Mouse (Mus musculus) adrenal gland, postnatal 36 days (tissue): ENCODE measurements around the gene Kmt5c. TPM values are rescaled to one million over a fixed set of nuclear protein-coding genes. Genes with fewer than 3 reads are reported as not detected.

Experiments
- DNase-seq, 2 experiments: peaks; one replicate each; pipeline ENCODE4 v3.0.0; 2021; ENCODE audit warnings: mixed read lengths in 1 of 2
- long read RNA-seq, 2 experiments: library from polyadenylated mRNA; stranded (forward); transcript quantifications; one replicate each; pipeline ENCODE4 v2.0.0; 2021; ENCODE audit warnings: borderline sequencing depth in 2 of 2
- total RNA-seq, 2 experiments: library from RNA; stranded (reverse); gene quantifications; 2 replicates each; pipeline ENCODE4 v1.2.3; 2021

Gene Kmt5c
- total RNA-seq, result 10 to 100 TPM; 30.5 to 34.6 TPM
- long read RNA-seq, experiment 1, transcript Kmt5c-203 (9 exons, 2,177 nt), result major isoform, 7 of 21 reads
- long read RNA-seq, experiment 1, partial matches to known transcripts, result 11 of 21 reads
- long read RNA-seq, experiment 1, other reads (novel, unspliced or antisense), result 3 of 21 reads
- long read RNA-seq, experiment 2, partial matches to known transcripts, result 2 of 10 reads
- long read RNA-seq, experiment 2, other reads (novel, unspliced or antisense), result 4 of 10 reads

- peak; percentile 96 to 97 for DNase-seq
These were observed at the start of gene Kmt5c for GRCm38 (mm10) chr7:4739544-4740275. Kmt5c (plus strand) TSS chr7:4740115.

GRCm38 (mm10) chr7:4690387-4690786, 49.5 kb upstream of the Kmt5c start, which contains the start of gene Brsk1:
Brsk1 (plus strand) TSS chr7:4690604.
- DNase-seq, result peak; percentile 61 to 80

DNA sequence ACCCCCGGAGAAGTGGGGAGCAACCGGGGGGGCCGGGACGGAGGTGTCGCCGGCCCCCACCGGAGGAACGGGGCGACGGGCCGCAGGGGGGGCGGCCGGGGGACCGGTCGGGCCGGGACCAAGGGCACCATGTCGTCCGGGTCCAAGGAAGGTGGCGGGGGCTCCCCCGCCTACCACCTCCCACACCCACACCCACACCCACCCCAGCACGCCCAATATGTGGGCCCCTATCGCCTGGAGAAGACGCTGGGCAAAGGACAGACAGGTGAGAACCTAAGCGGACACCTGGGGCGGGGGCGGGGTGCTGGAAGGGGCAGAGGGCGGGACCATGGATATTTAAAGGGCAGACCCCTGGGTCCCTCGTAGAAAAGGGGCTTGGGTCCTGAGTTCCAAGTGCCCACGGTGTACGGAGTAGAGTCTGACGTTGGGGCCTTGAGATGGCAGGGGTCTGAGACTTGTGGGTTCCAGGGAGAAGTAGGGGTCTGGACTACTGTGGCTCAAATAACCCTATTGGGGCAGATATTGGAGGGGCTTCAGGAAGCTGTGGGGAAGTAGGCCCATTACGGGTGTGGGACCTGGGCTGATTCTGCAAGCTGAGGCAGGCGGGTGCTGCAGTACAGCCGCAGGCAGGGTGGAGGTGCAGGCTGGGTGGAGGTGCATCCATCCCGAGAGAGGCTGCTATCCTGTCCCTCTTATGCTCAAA, 48.8 kb upstream of the Kmt5c start:
- DNase-seq, result no peak

DNA sequence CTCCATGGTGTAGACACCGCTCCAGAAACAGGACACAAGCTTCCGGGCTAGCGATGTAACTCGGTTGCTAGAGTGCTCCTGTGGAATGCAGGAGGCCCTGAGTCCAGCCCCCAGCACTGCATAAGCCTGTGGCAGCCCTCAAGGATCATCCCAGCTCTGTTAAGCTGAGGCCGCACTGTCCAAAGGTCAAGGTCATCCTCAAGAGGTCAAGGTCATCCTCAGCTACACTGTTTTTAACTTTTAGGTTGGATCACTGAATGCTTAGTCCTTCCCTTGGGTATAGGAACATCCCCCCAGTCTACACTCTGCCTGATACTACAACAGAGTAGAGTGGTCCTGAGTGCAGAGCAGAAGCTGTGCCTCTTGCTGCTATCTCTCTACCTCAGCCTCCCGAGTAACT, 46.9 kb upstream of the Kmt5c start:
- DNase-seq, result no peak

- no peak for DNase-seq
These were observed 37.6 kb upstream of the Kmt5c start for GRCm38 (mm10) chr7:4702334-4702733.

GRCm38 (mm10) chr7:4703195-4703594, 36.7 kb upstream of the Kmt5c start:
- no peak for DNase-seq

GRCm38 (mm10) chr7:4705098-4705497, 34.8 kb upstream of the Kmt5c start:
- DNase-seq, result peak; percentile 41 to 59

GRCm38 (mm10) chr7:4712594-4712993, 27.3 kb upstream of the Kmt5c start:
- DNase-seq, result no peak

DNA sequence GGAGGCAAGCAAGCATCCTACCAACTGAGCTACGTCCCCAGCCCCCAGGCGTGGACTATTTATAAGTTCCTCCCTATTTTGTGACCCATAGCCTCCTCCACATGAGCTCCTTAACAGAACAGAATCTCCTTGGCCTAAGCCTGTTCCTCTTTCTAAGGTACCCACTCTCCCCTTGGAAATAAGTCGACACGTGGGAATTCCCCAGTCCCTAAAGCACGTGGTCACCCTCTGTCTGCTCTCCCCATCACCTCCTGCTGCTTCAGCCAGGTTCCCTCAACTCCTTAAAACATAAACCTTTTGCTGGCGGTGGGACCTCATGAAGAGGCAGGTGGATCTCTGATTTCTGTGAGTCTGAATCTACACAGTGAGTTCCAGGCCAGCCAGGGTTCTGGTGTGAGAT, 23.0 kb upstream of the Kmt5c start:
- DNase-seq, result no peak

- DNase-seq, result no peak
These were observed 20.6 kb upstream of the Kmt5c start for GRCm38 (mm10) chr7:4719276-4719675.

DNA sequence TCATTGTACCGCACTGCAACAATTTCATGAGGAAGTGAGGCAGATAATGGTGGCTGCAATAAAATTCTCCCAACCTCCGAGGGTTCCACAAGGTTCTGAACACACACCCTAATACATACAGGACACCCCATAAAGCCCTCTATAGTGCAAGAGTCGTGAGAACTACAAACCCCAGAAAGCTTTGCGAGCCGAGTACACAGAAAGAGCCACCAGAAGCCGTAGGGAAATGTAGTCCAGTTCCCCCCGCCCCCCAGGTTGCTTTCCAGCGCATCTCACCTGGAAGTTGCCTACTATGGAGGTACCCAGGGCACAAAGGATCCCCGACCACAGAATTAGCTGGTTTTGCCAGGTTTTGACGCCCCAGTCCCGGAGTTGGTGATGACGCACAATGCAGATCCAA, 16.4 kb upstream of the Kmt5c start:
- DNase-seq, result peak in 1 of 2 experiments; percentile 36

DNA sequence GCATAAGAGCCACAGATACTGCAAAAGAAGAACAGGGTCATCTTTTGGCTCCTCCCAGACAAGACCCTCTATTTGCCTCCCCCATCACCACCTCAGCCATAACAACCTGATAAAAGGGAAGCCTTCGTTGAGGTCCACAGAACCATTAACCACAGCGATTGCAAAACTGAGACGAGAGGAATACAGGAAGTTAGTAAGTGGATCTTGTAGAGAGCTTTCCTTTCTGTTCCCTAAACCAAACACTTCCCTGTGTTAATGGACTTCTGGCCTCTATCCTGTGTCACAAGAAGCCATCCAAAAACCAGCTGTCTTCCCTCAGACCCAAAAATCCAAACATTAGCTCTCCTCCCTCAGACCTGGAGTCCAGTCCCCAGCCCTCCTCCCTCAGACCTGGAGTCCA, 15.6 kb upstream of the Kmt5c start:
- DNase-seq, result no peak

GRCm38 (mm10) chr7:4725169-4725568, 14.7 kb upstream of the Kmt5c start, which contains the start of gene Tmem150b:
Tmem150b (minus strand) TSS chr7:4725249.
- DNase-seq, result no peak

DNA sequence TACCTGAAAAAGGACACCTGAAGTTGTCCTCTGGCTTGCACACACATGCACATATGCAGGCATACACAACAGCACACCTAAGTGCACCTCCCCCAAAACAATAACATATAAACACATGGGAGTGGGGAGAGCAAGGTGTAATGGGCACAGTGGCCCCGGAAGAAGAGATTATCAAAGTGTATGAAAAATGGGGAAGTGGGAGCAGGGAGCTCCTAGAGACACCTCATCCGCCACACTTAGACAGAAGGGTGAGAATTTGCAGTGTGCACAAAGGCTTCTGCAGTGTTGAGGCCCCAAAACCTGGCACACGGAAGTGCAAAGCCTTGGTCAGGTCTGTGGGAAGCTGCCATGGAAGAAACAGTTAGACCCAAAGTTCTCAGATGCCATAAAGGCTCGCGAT, 8.8 kb upstream of the Kmt5c start:
- no peak for DNase-seq

- peak; percentile 40 to 44 for DNase-seq
These were observed 6.9 kb upstream of the Kmt5c start for GRCm38 (mm10) chr7:4732968-4733392.

DNA sequence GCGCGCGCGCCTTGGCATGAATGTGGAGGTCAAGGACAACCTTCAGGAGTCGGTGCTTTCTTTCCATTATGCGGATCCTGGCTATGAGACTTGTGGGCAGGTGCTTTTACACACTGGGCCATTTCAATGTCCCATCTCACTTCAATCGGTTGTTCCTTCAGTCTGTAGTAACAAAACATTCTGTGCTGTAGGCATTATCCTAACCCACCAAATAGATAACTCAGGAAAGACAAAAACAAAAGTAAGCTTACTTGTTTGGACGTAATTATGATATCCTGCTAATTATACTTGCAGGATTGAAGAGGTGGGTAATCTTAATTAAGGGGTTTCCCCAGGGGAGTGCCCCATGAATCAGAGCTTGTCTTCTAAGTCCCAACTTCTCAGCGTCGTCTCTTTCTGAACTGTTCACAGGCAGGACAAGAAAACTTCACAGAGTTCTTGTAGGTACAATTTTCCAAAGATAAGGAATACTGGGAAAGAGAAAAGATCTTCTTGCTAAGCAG, 823 bp upstream of the Kmt5c start:
- peak in 1 of 2 experiments; percentile 25 for DNase-seq

DNA sequence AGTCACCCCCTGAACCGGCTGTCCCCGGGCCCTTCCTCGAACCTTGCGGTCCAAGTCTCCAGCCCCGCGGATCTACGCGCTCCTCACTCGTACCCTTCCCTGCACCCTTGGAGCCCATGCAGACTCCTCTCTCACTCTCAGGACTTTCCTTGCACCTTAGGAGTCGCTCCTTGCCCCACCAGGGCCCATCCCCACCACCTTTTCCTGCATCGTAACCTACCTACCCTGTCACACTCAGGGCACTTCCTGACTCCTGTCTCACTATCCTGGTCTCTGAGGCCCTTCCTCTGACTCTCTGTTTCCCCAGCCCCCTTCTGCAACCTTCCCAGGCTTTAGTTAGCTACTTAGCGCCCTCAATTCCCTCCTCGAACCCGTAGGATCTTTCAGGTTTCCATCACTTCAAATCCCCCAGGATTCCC, 403 bp downstream of the Kmt5c start:
- DNase-seq, result no peak

- DNase-seq, result peak; percentile 66 to 74
These were observed 1.2 kb downstream of the Kmt5c start for GRCm38 (mm10) chr7:4741151-4741550.

DNA sequence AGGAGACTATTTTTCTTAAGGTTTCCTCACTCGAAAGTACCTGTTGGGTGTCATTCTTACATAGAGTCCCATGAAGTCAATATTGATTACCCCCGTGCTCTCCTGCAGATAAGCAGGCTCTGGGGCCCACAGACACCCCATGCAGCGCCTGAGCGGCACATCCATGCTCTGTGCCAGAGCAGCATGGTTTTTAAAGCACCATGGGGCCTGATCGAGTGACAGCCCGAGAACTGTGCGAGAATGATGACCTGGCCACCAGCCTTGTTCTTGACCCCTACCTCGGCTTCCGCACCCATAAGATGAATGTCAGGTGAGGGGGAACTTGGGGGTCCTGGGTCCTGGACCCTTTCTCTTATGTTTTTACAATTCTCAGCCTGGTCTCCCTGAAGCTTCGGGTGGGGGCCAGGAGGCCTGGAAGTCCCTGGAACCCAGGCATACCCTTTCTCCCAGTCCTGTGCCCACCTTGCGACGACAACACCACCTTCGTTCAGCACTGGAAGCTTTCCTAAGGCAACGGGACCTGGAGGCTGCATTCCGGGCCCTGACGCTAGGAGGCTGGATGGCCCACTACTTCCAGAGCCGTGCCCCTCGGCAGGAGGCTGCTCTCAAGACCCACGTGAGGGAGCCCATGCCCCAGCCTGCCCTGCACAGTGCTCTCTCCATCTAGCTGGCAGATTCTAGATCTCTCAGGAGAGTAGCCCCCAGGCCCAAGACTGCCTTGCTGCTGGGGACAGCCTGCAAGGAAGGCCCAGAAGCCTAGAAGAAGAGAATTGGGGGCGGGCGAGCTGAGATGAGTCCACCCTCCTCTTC, 2.0 kb downstream of the Kmt5c start:
- no peak for DNase-seq

DNA sequence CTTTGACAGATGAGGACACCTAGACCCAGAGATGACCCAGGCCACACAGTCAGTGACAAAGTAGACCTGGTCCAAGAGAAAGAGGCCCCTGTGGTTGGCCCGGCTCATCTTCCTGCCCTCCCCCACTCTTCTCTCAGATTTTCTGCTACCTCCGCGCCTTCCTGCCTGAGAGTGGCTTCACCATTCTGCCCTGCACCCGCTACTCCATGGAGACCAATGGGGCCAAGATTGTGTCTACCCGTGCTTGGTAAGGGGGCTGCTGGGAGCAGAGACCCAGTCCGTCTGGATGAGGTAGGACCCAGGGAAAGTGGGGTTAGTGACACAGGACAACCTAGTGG, 2.5 kb downstream of the Kmt5c start:
- no peak for DNase-seq

DNA sequence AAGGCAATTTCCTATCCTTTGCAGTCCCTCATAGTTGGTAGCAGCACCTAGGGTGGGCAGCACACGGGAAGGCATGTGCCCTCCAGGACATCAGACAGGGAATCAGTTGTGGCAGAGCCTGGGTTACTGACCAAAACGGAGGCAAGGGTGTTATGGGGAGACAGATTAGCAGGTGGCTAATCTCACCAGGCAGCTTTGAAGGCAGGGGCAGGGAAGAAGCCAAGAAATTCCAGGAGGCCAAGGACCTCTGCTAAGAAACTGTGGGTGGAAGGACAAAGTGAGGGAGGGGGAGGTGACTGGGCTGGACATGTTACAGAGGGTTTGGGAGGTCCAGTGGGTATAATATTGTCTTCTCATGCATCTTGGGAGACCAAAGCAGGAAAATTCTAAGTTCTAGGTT, 3.4 kb downstream of the Kmt5c start:
- DNase-seq, result no peak

GRCm38 (mm10) chr7:4744886-4745285, 5.0 kb downstream of the Kmt5c start:
- no peak for DNase-seq
